Mouse (Mus musculus) stomach, embryonic 16.5 days (tissue): Measurements from ENCODE around the gene Ostn. TPM values are rescaled to one million over a fixed set of nuclear protein-coding genes. Genes with fewer than 3 reads are reported as not detected.

ENCODE experiments used
- ATAC-seq: fragments of 200-750 bp; cut with Nextera tagmentation; 2 replicates; pipeline ENCODE4 v1.8.0; 2017; ENCODE audit warnings: moderate number of reproducible peaks, moderate TSS enrichment; ENCODE audit not compliant: insufficient read depth, low FRiP score
- H3K27ac ChIP-seq: fragments of 300-500 bp; sonication (generic); 2 replicates; pipeline ENCODE4 v1.5.1; 2014; ENCODE audit warnings: low read length
- H3K27me3 ChIP-seq: fragments of 300-500 bp; sonication (generic); 2 replicates; pipeline ENCODE4 v1.6.1; 2014; ENCODE audit warnings: low read length, control low read depth, mixed read lengths; ENCODE audit not compliant: control insufficient read depth, insufficient read depth
- H3K36me3 ChIP-seq: fragments of 300-500 bp; sonication (generic); 2 replicates; pipeline ENCODE4 v1.6.1; 2014; ENCODE audit warnings: low read length; ENCODE audit not compliant: control insufficient read depth, insufficient read depth
- H3K4me1 ChIP-seq: fragments of 300-500 bp; sonication (generic); 2 replicates; pipeline ENCODE4 v1.6.1; 2014; ENCODE audit warnings: low read length, control low read depth, mixed read lengths; ENCODE audit not compliant: control insufficient read depth, insufficient read depth
- H3K4me2 ChIP-seq: fragments of 300-500 bp; sonication (generic); 2 replicates; pipeline ENCODE4 v1.6.1; 2014; ENCODE audit warnings: low read depth, low read length, mixed read lengths
- H3K4me3 ChIP-seq: fragments of 300-500 bp; sonication (generic); replicated peaks from 2 replicates; pipeline ENCODE4 v1.5.1; 2014; ENCODE audit warnings: mild to moderate bottlenecking, low read length
- H3K9ac ChIP-seq: fragments of 300-500 bp; sonication (generic); 2 replicates; pipeline ENCODE4 v1.6.1; 2014; ENCODE audit warnings: low read length
- H3K9me3 ChIP-seq: fragments of 300-500 bp; sonication (generic); replicated peaks from 2 replicates; pipeline ENCODE4 v1.6.1; 2016; ENCODE audit warnings: low read length, control low read depth; ENCODE audit not compliant: control insufficient read depth
- WGBS: fragments of 180-500 bp; shearing (Covaris S2); extraction: QIAGEN DNeasy Blood & Tissue Kit; methylation state at CpG from one replicate; pipeline ENCODE4 v1.1.7; 2014; 5-methylcytosine and 5-hydroxymethylcytosine counted together
- polyA plus RNA-seq: library from polyadenylated mRNA; unstranded; fragments of >200 nt; fragmentation: Nextera tagmentation; extraction: Ambion mirVana; gene quantifications from 2 replicates; pipeline ENCODE4 v1.2.1, GENCODE M21; 2015

Gene Ostn
- polyA plus RNA-seq, 1 experiment from 2014 or later: 0.18 TPM

DNA sequence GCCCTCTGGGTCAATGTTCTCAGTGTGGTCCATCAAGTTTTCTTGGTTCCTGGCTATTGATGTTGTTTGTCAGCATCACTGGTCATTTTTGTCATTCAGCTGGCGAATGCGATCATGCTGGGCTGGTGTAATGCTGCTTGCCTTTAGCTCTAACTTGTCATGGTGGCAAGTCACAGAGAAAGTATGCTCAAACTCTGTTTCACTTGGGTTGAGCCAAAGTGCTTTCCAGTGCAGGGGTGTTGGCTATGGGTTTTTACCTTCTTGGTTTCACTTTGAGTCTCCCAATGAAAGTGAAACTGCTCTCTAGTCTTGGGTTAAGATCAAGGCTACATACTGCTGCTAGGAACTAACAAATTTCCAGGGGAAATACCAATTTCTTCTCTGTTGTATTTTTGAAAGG, 41.9 kb downstream of the Ostn start:
- Histone ChIP-seq H3K9me3 (no peaks in the 10 kb centered on the region), H3K36me3 (no peaks in the 10 kb centered on the region), H3K4me3 (no peak overlapping the region), H3K27me3 (no peaks in the 10 kb centered on the region), H3K9ac (no peak overlapping the region), H3K4me2 (no peak overlapping the region), H3K4me1 (no peaks in the 10 kb centered on the region), H3K27ac (no peak overlapping the region)
- WGBS: 91% methylated on average over 2 of the region's 2 CpGs
- ATAC-seq: no peak

DNA sequence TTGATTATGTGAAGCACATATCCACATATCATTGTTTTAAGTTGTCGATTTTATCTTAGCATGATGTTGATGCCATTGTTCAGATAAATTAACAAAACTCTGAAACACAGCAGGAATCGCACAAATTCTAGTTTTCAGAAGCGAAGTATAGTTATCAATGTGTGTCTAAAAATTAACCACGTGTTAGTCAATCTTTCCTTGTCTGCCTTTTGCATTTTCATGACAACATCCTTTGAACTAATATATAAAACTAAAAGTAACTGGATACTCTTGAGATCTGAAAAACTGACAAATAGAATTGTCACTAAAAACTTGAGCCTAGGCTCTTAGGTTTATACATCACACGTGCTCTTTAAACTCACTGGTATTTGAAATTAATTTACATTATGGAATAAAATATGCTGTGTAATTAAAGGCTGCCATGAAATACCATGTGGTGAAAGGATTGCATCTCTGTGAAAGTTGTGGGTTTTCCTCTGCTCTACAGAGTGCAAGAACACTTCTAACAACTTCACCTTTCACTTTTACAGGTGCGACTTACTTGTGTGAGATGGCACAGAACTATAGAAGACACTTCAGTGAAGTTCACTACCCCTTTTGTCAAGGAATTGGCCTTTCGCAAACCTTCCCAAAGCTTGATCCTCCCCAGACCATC, 42.7 kb downstream of the Ostn start:
- Histone ChIP-seq H3K27ac (no peak overlapping the region), H3K27me3 (no peaks in the 10 kb centered on the region), H3K4me2 (no peak overlapping the region), H3K4me1 (no peaks in the 10 kb centered on the region), H3K9ac (no peak overlapping the region), H3K36me3 (no peaks in the 10 kb centered on the region), H3K4me3 (no peak overlapping the region), H3K9me3 (no peaks in the 10 kb centered on the region)
- WGBS: 85% methylated on average over 7 of the region's 7 CpGs
- no peak for ATAC-seq

DNA sequence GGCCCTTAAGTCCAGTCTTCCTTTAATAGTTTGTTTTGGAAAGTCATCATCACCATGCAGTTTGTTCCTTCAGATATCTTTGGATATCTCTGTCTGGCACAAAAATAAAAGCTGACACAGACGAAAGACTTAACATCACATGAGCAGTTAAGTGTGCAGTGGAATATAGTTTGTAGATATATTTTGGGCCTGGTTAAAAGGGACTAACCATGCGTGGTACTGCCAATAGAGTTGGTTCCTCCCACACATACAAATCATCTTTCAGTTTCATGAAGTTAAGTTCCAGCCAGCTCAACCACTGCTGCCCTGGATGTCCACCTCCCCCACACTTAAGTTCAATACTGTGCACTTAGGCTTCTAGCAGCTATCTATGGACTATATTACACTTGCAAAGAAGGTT, 47.2 kb downstream of the Ostn start:
- Histone ChIP-seq H3K36me3 (no peaks in the 10 kb centered on the region), H3K4me2 (no peak overlapping the region), H3K4me1 (no peaks in the 10 kb centered on the region), H3K27me3 (no peaks in the 10 kb centered on the region), H3K27ac (no peak overlapping the region), H3K4me3 (no peak overlapping the region), H3K9ac (no peak overlapping the region), H3K9me3 (no peaks in the 10 kb centered on the region)
- ATAC-seq: no peak
- WGBS: 71% methylated on average over 2 of the region's 2 CpGs

DNA sequence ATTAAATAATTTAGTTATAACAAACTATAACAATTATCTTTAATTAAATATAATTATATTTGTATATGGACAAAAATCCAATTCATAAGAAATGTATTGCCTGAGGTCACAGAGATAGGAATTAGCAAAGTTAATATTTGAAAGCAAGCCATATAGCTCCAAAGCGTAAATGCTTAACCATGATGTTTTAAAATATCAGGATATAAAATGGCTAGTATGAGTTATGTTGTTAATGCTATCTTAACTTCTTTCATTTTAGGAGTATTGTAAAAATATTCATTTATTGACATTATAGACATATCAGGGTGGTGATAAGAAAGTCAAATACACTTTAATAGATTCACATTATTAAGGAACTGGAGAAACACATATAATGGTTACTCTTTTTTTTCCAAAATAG, 52.8 kb downstream of the Ostn start:
- WGBS: 72% methylated on average over 1 of the region's 1 CpGs
- no peak overlapping the region for H3K9ac ChIP-seq
- no peaks in the 10 kb centered on the region for H3K36me3 ChIP-seq
- no peaks in the 10 kb centered on the region for H3K4me1 ChIP-seq
- H3K27me3 ChIP-seq: no peaks in the 10 kb centered on the region
- no peaks in the 10 kb centered on the region for H3K9me3 ChIP-seq
- no peak for ATAC-seq
- no peak overlapping the region for H3K27ac ChIP-seq
- no peak overlapping the region for H3K4me3 ChIP-seq
- H3K4me2 ChIP-seq: no peak overlapping the region

DNA sequence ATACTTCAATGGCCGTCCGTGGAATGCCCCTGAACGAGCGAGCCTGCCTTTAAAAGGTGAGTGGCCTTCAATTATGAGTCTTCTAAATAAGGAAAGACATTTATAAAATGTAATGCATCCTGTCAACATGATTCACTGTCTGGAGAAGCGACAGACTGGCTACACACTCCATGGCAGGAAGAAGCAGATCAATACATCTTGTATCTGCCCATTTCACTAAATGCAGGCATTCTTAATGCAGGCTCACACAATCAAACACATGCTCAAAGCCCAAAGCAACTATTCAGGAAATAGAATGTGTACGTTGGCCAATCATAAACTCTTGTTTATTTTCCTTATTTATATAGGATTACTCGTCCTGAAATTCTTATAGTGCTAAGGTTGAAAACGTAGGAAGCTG, 62.9 kb downstream of the Ostn start, which contains the start of gene Uts2b:
TSS of gene Uts2b (minus strand) at position 49 of the 400 bp plus-strand sequence.
- WGBS: 48% methylated on average over 8 of the region's 8 CpGs
- Histone ChIP-seq H3K4me2 (no peak within 1 kb of the TSS), H3K36me3 (no peaks in the 10 kb centered on the region), H3K4me3 (no peak within 1 kb of the TSS), H3K27ac (no peak within 1 kb of the TSS), H3K27me3 (no peaks in the 10 kb centered on the region), H3K9ac (no peak within 1 kb of the TSS), H3K9me3 (no peaks in the 10 kb centered on the region), H3K4me1 (no peaks in the 10 kb centered on the region)
- no peak for ATAC-seq

DNA sequence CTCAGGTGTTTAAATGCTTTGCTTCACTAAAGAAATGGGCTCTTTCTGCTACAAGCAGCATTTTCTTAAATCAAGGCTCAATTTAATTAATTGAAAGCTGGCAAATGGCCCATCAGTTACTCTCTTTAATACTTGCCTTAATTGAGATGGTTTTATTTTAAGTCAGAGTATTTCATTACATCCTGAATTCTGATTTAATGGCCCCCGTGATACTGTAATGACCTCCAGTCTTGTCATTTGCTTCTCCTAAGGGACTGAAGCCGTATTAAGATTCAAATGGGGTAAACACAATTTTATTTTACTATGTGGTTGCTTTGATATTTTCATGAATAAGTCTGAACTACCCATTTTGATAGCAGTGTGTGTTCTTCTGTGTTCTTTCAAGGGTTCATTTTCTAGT, 63.4 kb downstream of the Ostn start:
- no peaks in the 10 kb centered on the region for H3K4me1 ChIP-seq
- H3K4me3 ChIP-seq: no peak overlapping the region
- no peaks in the 10 kb centered on the region for H3K36me3 ChIP-seq
- WGBS: 84% methylated on average over 2 of the region's 2 CpGs
- no peak for ATAC-seq
- H3K4me2 ChIP-seq: no peak overlapping the region
- no peak overlapping the region for H3K27ac ChIP-seq
- no peaks in the 10 kb centered on the region for H3K9me3 ChIP-seq
- H3K9ac ChIP-seq: no peak overlapping the region
- H3K27me3 ChIP-seq: no peaks in the 10 kb centered on the region

DNA sequence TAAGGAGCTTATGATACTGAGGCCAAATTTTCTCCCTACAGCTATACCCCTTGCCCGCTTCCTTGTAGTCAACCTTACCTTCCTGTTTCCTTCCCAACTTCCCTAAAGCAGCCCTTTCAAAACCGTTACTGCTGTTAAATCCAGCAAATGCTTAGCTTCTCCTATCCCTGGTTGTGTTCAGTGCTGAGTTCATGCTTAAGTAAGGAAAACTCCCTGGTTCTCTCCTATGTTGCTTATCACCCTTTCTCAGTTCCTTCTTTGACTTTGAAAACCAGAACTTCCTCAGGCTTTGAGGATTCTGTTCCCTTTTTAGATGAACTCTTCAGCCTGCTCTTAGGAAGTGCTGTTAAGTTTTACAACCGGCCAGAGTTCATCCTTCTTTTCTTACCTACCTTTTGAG, 66.8 kb downstream of the Ostn start:
- WGBS: 71% methylated on average over 3 of the region's 3 CpGs
- Histone ChIP-seq H3K9me3 (no peaks in the 10 kb centered on the region), H3K4me3 (no peak overlapping the region), H3K27ac (no peak overlapping the region), H3K27me3 (no peaks in the 10 kb centered on the region), H3K4me2 (no peak overlapping the region), H3K9ac (no peak overlapping the region), H3K36me3 (no peaks in the 10 kb centered on the region), H3K4me1 (no peaks in the 10 kb centered on the region)
- ATAC-seq: no peak

DNA sequence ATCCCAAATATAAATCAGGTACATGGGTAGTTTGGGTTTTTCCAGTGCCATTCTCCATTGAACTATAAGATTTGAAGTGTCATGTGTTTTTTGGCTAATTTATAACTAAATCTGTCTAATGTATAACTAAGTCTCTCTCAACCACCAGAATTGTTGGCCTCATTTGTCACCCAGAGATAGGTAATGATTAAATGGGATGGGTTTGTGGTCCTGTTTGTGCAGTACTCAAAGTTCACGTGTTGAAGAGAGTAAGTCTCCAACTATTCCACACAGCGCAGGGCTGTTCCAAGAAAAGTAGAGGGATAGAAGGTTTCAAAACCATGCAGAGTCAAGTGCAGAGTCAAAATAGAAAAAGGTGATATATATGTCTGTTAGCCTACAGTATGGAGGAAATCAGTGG, 68.0 kb downstream of the Ostn start:
- no peaks in the 10 kb centered on the region for H3K36me3 ChIP-seq
- no peaks in the 10 kb centered on the region for H3K9me3 ChIP-seq
- no peaks in the 10 kb centered on the region for H3K27me3 ChIP-seq
- no peak overlapping the region for H3K9ac ChIP-seq
- no peak overlapping the region for H3K4me2 ChIP-seq
- no peak overlapping the region for H3K4me3 ChIP-seq
- no peak overlapping the region for H3K27ac ChIP-seq
- 66% methylated on average over 2 of the region's 2 CpGs for WGBS
- no peak for ATAC-seq
- H3K4me1 ChIP-seq: no peaks in the 10 kb centered on the region

DNA sequence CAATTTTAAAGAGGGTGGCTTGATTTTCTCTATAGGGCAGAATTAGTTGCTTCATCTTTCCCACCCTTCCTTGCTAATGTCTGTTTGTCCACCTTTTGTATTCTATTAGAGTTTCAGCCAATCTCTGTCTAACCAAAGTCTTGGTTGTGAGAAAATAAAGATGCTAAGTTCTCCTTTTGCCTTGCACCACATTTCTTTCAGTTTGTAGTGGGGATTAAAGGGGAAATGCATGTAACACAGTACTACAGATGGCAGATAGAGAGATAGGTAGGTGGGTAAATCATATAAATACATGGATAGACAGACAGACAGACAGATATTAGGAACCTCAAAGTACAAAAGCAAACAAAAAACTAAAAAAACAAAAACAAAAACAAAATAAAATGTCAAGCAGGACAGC, 69.3 kb downstream of the Ostn start:
- Histone ChIP-seq H3K27ac (no peak overlapping the region), H3K4me1 (no peaks in the 10 kb centered on the region), H3K9me3 (no peaks in the 10 kb centered on the region), H3K27me3 (no peaks in the 10 kb centered on the region), H3K4me3 (no peak overlapping the region), H3K36me3 (no peaks in the 10 kb centered on the region), H3K9ac (no peak overlapping the region), H3K4me2 (no peak overlapping the region)
- ATAC-seq: no peak

DNA sequence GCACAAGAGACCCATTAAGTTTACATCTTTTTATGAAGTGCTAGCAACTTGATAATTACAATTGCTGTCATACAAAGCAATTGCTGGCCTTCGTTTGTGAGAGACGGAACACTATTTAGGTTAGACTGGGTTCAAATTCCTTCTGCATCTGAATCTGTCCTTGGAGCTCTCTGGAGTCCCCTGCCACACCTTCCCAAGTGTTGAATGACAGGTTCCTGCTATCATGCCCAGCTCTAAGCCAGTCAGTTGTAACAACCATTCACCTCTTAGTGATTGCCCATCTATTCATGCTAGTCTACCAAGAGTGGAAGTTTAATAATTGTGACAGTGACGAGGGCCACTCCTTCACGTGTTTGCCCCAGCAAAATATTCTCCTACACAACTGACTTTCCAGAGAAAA, 74.9 kb downstream of the Ostn start:
- no peak for ATAC-seq
- Histone ChIP-seq H3K9me3 (no peaks in the 10 kb centered on the region), H3K4me3 (no peak overlapping the region), H3K27me3 (no peaks in the 10 kb centered on the region), H3K36me3 (no peaks in the 10 kb centered on the region), H3K4me2 (no peak overlapping the region), H3K27ac (no peak overlapping the region), H3K4me1 (no peaks in the 10 kb centered on the region), H3K9ac (no peak overlapping the region)
- 80% methylated on average over 4 of the region's 4 CpGs for WGBS
